Mouse (Mus musculus): ENCODE results near the gene Acnat2.
"Not testable (repeated sequence)": the region's sequence is repeated elsewhere in the genome, so short reads cannot be mapped to it uniquely, and the experiment has no call there.

The Acnat2 gene

DNA sequence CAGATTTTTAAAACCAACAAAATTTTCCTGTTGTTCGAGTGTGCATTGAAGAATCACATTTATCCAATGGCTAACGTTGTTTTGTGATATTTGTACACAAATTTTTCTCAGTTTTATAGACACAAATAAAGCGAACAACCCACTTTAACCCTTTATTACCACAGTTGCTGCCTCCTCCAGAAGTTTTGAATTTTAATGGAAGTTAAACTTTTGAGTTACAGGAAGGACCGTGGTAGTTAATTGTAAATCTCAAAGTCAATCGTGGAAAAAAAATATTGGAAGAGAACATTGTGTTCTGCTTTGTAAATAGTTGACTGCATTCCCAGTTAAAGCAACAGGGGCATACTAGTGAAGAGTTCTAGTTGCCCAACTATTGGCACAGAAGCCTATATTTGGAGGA, at the start of gene Acnat2:
Acnat2 (minus strand) TSS at position 195 of the 400 bp plus-strand sequence.
- not testable (repeated sequence) for DNase-seq (ENCODE audit: low read depth, low spot score)

DNA sequence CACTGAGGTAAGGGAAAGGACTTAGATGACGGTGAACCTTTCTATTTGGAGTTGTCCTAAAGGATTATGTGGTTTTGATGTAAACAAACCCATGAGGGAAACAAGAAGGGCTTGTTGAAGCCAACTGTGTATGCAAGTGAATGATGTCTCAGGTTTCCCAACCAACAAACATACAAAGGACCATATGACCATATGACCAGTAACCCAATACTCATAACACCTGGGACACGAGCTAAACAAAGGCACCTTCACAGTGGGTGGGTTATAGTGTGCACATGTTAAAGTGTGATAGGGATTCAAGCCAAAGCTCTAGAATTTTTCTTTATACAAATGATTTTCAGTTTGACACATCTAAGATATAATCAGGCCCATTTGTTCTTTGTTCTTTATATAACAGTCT, 48.2 kb upstream of the Acnat2 start:
- DNase-seq (ENCODE audit: low read depth, low spot score): no peak

DNA sequence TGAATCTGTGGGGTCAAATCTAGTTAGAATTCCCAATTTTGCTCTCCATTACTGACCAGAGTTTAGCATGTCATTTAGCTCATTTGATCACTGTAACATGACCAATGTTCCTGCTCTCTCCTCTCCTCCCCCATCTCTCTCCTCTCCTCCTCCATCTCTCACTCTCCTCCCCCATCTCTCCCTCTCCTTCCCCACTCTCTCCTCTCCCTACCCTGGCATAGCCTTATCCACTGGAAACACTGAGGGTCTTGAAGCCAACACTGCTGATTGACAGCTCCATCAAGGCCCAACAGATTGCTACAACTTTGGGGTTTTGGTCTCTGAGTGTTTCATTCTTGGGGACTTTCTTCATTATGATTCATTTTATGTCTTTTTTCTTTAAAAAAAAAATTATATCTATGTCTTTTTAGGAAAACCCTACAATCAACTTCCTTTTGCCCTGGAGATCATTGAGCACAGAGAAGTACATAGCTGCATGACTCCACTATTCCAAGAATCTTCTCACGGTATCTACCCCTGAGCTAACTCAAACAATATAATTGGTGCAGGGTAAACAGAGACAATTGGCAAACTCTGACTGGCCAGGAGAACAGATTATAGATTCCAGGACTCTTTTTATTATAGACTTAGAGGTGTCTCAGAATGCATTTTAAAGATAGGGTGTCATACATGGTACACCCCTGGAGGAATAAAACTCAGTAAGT, 44.0 kb upstream of the Acnat2 start:
- no peak for DNase-seq (ENCODE audit: low read depth, low spot score)

DNA sequence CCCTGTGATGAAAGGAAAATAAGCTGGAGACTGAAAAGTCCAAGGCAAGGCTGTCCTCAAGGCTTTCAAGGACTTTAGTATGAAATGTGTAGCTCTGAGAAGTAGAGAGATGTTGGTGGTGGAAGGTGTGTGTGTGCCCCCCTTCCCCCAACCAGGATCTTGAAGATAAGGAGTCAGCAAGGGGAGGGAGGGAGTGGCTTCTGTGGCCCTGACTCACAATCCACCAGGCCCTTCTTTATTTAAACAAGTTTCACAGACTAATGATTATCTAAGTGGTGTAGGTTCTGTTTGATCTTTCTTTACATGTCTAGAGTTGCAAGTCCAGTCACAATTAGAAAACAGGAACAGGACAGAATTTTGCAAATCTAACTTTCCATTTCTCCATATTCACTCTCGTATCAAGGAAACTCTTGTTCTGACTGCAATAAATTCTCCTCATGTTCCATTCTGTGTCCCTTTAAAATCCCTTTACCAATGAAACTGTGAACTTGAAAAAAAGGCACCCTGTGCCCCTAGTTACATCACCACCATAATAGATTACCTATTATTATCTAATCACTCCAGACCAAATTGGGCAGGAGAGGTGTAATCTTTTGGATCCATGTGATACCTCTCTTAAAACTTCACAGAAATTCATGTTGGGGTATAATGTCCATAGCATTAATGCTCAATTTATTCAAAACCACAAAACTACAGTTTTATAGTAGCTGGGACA, 43.3 kb upstream of the Acnat2 start:
- not testable (repeated sequence) for DNase-seq (ENCODE audit: low read depth, low spot score)

DNA sequence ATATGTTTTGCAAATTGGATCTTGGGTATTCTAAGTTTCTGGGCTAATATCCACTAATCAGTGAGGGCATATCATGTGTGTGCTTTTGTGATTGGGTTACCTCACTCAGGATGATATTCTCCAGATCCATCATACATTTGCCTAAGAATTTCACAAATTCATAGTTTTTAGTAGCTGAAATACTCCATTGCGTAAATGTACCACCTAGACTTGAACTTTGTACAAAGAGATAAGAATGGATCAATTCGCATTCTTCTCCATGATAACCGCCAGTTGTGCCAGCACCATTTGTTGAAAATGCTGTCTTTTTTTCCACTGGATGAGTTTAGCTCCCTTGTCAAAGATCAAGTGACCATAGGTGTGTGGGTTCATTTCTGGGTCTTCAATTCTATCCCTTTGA, 29.0 kb upstream of the Acnat2 start:
- DNase-seq (ENCODE audit: low read depth, low spot score): not testable (repeated sequence)

DNA sequence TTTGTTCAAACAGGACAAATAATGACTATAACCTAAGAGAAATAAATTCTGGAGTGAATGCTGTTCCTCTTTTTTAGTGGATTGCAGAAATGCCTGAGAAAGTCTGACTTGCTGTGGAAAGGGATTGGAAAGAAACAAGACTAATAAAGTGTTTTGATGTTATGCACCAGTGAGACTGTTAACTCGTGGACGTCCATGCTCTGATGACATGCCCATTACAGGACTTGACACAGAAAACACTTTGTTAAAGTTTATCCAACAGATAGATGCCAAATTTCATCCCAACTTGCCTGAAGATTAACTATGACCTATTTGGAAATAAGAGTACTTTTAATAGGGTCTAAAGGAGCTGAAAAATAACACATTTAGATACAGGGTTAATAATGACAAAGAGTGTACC, 2.2 kb upstream of the Acnat2 start:
- DNase-seq (ENCODE audit: low read depth, low spot score): not testable (repeated sequence)

DNA sequence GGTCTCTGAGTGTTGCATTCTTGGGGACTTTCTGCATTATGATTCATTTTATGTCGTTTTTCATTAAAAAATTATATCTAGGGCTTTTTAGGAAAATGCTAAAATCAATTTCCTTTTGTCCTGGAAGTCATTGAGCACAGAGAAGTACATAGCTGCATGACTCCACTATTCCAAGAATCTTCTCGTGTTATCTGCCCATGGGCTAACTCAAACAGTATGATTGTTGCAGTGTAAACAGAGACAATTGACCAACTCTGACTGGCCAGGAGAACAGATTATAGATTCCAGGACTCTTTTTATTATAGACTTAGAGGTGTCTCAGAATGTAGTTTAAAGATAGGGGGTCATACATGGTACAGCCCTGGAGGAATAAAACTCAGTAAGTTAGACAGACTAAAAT, 21.1 kb downstream of the Acnat2 start:
- DNase-seq (ENCODE audit: low read depth, low spot score): no peak

DNA sequence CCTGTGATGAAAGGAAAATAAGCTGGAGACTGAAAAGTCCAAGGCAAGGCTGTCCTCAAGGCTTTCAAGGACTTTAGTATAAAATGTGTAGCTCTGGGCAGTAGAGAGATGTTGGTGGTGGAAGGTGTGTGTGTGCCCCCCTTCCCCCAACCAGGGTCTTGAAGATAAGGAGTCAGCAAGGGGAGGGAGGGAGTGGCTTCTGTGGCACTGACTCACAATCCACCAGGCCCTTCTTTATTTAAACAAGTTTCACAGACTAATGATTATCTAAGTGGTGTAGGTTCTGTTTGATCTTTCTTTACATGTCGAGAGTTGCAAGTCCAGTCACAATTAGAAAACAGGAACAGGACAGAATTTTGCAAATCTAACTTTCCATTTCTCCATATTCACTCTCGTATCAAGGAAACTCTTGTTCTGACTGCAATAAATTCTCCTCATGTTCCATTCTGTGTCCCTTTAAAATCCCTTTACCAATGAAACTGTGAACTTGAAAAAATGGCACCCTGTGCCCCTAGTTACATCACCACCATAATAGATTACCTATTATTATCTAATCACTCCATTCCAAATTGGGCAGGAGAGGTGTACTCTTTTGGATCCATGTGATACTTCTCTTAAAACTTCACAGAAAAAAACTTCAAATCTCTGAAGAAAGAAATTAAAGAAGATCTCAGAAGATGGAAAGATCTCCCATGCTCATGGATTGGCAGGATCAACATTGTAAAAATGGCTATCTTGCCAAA, 24.2 kb downstream of the Acnat2 start:
- not testable (repeated sequence) for DNase-seq (ENCODE audit: low read depth, low spot score)

DNA sequence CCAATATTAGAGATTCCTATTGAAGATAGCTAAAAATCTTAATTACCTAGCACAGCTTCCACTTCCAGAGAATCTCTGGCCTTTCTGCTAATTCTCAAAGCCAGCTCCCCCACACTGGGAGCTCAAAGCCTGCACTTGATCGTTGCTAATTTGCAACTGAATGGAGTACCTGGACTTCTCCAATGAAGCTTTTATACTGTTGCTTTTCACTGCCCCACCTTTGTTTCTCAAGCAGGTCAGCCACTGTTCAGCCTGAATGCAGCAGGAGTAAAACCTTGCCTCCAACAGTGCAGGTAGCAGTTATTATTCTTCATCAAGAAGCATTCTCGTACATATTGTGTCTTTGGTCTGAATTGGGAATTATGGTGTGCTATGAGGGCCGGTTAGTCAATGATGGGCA, 39.9 kb downstream of the Acnat2 start:
- not testable (repeated sequence) for DNase-seq (ENCODE audit: low read depth, low spot score)

DNA sequence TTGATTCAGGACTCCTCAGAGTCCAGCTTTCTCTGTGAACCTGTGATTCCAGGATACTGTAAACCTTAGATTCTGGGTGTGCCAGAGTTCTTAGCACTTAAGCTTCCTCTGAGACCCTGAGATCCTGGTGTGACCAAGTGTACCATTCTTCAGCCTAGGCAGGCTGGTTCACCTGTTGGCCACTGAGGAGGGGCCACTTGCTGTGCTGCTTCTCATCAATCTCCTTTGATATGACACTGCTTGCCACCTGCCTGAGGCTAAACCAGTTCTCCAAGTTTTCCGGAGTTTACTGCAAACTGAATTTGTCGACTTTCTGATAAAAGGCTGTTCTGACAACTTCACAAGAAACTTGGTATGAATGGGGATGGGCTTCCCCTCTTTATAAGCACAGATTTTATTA, 50.9 kb downstream of the Acnat2 start:
- no peak for DNase-seq (ENCODE audit: low read depth, low spot score)

DNA sequence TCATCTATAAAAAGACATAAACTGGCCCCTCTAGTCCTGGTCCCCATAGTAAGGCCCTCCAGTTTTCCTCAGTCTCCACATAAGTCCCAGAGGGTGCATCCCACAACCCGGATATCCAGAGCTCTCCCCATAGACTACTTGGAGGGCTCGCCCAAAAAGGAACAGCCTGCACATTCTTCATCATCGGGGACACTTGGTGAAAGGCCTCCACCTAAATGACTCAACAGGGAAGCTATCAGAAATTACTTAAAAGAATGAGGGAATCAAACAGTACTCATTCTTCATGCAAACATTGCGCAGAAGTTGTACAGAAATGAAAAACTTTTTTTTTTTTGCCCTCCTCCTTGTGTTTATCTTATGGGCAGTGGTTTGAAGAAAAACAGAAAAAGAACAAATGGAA, 57.5 kb downstream of the Acnat2 start:
- no peak for DNase-seq (ENCODE audit: low read depth, low spot score)

DNA sequence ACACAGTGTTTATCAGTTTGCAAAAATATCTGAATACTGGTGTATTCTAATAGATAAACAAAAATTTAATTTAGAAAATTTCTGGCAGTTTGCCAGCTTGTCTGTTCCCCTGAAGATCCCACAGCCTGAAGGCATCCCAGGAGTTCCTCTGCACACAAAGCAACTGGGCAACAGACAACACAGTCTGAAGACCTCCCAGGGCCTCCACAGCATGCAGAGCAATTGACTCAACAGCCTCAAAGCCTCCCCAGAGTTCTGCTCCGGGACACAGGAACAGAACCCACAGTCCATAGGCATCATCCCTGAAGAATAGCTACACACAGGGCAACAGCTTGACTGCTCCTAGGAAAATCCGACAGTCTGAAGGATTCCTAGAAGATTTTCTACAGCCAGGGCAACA, 59.3 kb downstream of the Acnat2 start:
- no peak for DNase-seq (ENCODE audit: low read depth, low spot score)

DNA sequence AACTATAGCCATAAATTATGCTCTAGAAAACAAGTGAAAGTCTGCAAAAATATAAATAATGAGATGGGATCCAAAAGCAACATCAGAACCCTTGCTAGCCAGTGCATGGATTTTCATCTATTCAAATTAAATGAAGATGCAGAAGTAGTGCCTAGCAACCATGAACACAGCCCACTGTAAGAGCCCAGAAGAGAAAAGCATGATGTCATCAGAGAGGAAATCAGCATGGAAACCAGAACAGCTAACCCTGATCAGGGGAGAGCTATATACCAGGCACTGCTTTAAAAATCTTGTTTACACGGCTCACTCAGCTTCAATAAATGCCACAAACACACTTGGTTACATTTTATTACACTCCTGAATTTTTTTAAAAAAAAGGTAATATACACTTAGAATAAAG, 60.0 kb downstream of the Acnat2 start:
- not testable (repeated sequence) for DNase-seq (ENCODE audit: low read depth, low spot score)

DNA sequence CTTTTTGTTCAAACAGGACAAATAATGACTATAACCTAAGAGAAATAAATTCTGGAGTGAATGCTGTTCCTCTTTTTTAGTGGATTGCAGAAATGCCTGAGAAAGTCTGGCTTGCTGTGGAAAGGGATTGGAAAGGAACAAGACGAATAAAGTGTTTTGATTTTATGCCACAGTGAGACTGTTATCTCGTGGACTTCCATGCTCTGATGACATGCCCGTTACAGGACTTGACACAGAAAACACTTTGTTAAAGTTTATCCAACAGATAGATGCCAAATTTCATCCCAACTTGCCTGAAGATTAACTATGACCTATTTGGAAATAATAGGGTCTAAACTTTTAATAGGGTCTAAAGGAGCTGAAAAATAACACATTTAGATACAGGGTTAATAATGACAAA, 67.9 kb downstream of the Acnat2 start:
- DNase-seq (ENCODE audit: low read depth, low spot score): not testable (repeated sequence)

DNA sequence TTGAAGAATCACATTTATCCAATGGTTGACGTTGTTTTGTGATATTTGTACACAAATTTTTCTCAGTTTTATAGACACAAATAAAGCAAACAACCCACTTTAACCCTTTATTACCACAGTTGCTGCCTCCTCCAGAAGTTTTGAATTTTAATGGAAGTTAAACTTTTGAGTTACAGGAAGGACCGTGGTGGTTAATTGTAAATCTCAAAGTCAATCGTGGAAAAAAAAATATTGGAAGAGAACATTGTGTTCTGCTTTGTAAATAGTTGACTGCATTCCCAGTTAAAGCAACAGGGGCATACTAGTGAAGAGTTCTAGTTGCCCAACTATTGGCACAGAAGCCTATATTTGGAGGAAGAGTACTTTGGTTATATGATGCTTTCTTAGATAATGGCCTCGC, 70.0 kb downstream of the Acnat2 start:
- not testable (repeated sequence) for DNase-seq (ENCODE audit: low read depth, low spot score)
